Mouse (Mus musculus) CH12.LX (cell line): ENCODE data around the gene Gm26938.

Source experiments
- CHD2 ChIP-seq: IDR thresholded peaks from 2 replicates; pipeline ENCODE4 v1.6.1; 2011; ENCODE audit warnings: low read length, improper control_type of control experiment
- EP300 ChIP-seq: IDR thresholded peaks from 2 replicates; pipeline ENCODE4 v1.6.1; 2011; ENCODE audit warnings: low read length, improper control_type of control experiment
- HCFC1 ChIP-seq: IDR thresholded peaks from 2 replicates; pipeline ENCODE4 v1.6.1; 2012; ENCODE audit warnings: low read depth, mild to moderate bottlenecking, inconsistent platforms, low read length, improper control_type of control experiment
- MAFK ChIP-seq: IDR thresholded peaks from 2 replicates; pipeline ENCODE4 v1.6.1; 2011; ENCODE audit warnings: low read length, improper control_type of control experiment; ENCODE audit not compliant: insufficient replicate concordance
- POLR2A ChIP-seq: IDR thresholded peaks from 2 replicates; pipeline ENCODE4 v1.6.1; 2011; ENCODE audit warnings: low read depth, mild to moderate bottlenecking, improper control_type of control experiment, low read length
- POLR2AphosphoS2 ChIP-seq: IDR thresholded peaks from 2 replicates; pipeline ENCODE4 v1.6.1; 2011; ENCODE audit warnings: low read depth, low read length, improper control_type of control experiment
- SIN3A ChIP-seq: IDR thresholded peaks from 2 replicates; pipeline ENCODE4 v1.6.1; 2012; ENCODE audit warnings: low read length, improper control_type of control experiment, inconsistent platforms
- SMC3 ChIP-seq: IDR thresholded peaks from 2 replicates; pipeline ENCODE4 v1.6.1; 2011; ENCODE audit warnings: low read depth, low read length, improper control_type of control experiment
- TBP ChIP-seq: conservative IDR thresholded peaks from 2 replicates; pipeline ENCODE4 v1.6.1; 2011; ENCODE audit warnings: low read depth, low read length, improper control_type of control experiment
- USF1 ChIP-seq: IDR thresholded peaks from 2 replicates; pipeline ENCODE4 v1.6.1; 2014; ENCODE audit warnings: low read depth, mild to moderate bottlenecking, inconsistent platforms, low read length, improper control_type of control experiment
- ZNF384 ChIP-seq: IDR thresholded peaks from 2 replicates; pipeline ENCODE4 v1.6.1; 2012; ENCODE audit warnings: low read depth, low read length, improper control_type of control experiment, inconsistent platforms

DNA sequence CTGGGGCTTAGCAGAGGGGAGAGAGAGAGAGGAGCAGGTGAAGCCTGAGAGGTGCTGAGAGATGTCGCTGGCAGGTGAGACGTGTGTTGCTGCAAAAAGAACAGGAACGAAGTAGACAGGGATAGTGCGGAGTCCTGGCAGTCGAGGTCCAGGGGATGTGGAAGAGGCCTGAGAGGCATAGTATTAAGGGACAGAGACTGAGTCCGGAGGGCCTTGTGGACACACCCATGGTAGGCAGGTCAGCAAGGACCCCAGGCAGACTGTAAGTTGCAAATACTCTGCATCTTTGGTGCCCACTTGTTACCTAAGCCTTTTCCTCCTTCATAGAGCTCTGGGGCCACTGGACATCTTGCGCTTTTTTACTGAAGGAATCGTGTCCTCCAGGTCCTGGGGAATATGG lies 25.0 kb downstream of the Gm26938 start:
- TF ChIP-seq USF1, result no peak
- no peak for TF ChIP-seq SIN3A
- no peak for TF ChIP-seq POLR2A
- no peak for TF ChIP-seq TBP
- no peak for TF ChIP-seq ZNF384
- no peak for TF ChIP-seq EP300
- TF ChIP-seq SMC3, result no peak
- no peak for TF ChIP-seq POLR2AphosphoS2
- no peak for TF ChIP-seq MAFK
- TF ChIP-seq HCFC1, result no peak
- TF ChIP-seq CHD2, result no peak
